Mouse (Mus musculus): ENCODE measurements around the gene Bag2.
"Not testable (repeated sequence)": the region's sequence is repeated elsewhere in the genome, so short reads cannot be mapped to it uniquely, and the experiment has no call there.

The Bag2 gene

DNA sequence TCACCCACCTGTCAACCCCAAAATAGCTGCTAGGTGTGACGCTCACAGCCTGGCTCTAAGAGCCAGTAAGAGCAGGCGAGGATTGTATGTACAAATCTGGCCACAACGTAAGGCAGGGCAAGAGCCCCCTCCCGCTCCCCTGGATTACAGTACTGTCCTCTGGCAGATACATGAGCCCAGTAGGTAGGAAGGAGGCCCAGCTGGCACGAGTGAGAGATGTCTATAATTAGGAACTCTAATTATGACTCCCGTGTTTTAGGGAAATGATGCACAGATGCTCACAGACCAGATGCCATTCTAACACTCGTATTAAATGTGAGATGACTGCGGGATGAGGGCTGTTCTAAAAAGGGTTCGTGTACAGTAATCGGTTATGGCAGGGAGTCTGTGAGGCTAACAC, 6.3 kb downstream of the Bag2 start:
- DNase-seq (ENCODE audit: low spot score in 2 of 2), result no peak

DNA sequence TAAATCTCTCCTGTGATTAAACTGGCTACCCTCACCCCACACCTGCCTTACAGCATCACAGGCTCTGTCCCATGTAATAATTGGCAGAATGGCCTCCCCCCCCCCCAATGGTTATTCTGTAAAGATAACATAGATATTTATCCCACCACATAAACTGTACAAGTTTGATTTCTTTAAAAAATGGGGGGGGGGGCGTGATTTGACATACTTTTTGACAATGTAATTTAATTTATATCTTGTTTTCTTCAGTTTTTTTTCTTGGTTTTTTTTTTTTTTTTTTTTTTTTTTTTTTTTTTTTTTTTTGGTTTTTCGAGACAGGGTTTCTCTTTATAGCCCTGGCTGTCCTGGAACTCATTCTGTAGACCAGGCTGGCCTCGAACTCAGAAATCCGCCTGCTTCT, 7.9 kb downstream of the Bag2 start:
- DNase-seq (ENCODE audit: low spot score in 2 of 2), result not testable (repeated sequence)

DNA sequence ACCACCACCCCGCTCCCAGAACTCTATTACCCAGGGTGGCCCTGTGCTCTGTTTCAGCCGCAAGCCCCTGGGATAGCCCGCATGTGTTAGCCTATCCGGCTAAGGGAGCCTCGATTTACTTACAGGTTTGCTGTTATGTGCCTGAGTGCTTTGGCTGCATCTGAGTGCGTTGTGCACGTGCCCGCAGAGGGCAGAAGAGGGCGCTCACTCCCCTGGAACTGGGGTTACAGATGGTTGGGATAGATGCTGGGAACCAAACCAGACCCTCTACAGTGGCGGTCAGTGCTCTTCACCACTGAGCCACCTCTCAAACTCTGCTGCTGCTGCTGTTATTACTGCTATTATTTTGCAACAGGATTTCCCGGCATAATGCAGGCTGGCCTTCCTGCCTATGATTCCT, 8.5 kb downstream of the Bag2 start:
- DNase-seq (ENCODE audit: low spot score in 2 of 2), result no peak

GRCm38 (mm10) chr1:33745901-33746300, 11.7 kb downstream of the Bag2 start:
- DNase-seq (ENCODE audit: low spot score in 2 of 2), result no peak

DNA sequence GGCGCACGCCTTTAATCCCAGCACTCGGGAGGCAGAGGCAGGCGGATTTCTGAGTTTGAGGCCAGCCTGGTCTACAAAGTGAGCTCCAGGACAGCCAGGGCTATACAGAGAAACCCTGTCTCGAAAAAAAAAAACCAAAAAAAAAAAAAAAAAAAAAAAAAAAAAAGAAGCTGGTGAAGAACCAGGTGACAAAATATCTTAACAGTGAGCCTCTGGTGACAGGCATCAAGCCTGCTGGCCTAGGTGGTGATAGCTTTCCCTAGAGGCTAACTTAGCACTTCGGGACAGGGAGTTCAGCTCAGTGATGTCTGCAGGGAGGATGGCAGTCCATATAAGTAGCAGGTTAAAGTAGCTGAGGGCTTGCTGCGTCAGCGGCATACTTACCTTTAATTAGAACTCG, 12.8 kb downstream of the Bag2 start:
- not testable (repeated sequence) for DNase-seq (ENCODE audit: low spot score in 2 of 2)

GRCm38 (mm10) chr1:33742903-33743302, 14.7 kb downstream of the Bag2 start:
- no peak for DNase-seq (ENCODE audit: low spot score in 2 of 2)

DNA sequence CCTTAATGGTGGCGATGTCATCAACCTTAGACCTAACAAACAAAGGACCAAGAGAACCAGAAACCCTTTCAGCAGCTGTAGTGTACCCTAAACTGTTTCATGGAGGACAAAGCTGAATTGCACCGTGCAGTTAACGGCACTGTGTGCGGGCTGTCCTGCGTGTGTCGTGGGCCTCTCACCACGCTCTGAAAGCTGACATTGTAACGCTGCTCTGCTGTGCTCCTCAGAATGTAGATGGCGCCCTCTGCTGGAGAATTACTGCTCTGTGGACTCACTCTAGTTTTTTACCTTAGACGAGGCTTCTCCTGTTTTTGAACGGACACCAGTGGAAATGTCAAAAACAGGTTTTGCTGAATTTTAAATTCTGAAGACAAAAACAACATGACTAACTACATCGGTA, 18.3 kb downstream of the Bag2 start:
- peak; percentile 45 to 76 for DNase-seq (ENCODE audit: low spot score in 2 of 2)

GRCm38 (mm10) chr1:33738681-33739278, 18.8 kb downstream of the Bag2 start:
- DNase-seq (ENCODE audit: low spot score in 2 of 2), result no peak

GRCm38 (mm10) chr1:33738281-33738680, 19.3 kb downstream of the Bag2 start:
- DNase-seq (ENCODE audit: low spot score in 2 of 2), result no peak

DNA sequence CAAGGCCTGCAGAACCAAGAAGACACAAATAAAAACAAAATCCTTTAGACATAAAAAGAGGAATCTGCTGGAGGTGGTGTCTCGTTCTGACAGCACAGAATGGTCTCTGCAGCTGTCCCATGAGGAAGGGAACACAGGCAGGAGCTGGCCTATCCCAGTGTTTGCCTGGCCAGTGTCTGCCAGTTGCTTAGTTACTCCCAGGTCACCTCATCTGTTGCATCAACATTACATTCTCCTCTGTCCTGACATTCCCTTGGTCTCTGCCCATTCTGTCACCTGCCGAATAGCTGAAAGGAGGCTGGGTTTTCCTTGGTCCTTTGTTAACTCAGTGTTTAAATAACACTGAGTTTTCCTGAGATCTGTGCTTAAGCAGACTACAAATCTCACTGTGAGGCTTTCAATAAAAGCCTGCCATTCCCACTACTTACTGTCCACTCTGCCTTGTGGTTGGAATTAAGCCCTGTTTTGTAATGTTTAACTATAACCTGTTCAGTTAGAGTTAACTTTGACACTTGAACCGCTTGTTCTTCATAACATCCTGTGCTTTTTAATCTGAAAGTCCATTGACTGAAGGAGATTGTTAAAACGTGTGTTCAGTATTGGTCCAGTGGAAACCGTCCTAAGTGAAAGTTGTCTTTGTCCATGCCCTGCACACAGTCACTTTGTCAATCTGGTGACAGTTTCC, 23.5 kb downstream of the Bag2 start:
- DNase-seq (ENCODE audit: low spot score in 2 of 2), result no peak

GRCm38 (mm10) chr1:33733044-33733443, 24.6 kb downstream of the Bag2 start:
- no peak for DNase-seq (ENCODE audit: low spot score in 2 of 2)

DNA sequence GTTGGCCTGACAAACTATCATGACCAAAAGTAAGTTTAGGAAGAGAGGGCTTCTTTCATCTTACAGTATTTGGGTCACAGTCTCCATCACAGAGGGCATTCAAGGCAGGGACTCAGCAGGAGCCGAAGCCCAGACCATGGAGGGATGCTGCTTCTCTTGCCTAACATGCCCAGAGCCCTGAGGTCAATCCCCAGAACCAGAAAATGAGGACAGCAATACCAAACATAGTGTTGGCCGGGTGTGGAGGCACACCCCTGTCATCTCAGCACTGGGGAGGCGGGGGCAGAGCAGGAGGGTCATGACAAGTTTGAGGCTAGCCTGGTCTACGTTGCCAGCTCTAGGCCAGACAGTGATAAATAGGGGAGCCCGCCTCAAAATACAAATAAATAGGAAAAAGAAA, 32.5 kb downstream of the Bag2 start:
- DNase-seq (ENCODE audit: low spot score in 2 of 2), result no peak

GRCm38 (mm10) chr1:33724516-33724915, 33.1 kb downstream of the Bag2 start:
- DNase-seq (ENCODE audit: low spot score in 2 of 2), result no peak

DNA sequence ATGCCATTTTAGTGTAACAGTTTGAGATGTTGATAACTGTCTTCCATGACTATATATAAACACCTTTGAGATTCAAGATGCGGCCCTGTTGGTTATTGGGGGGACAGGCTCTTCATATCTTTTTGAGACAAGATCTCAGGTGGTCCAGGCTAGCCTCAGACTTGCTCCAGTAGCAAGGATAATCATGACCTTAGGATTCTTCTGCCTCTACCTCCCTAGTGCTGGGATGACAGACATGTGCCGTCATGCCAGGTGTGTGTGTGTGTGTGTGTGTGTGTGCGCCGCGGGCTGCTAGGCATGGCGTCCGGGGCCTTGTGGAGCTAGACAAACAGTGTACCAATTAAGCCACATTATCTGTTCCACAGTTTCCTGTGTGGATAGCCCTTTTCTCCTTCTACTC, 36.6 kb downstream of the Bag2 start:
- no peak for DNase-seq (ENCODE audit: low spot score in 2 of 2)

- no peak for DNase-seq (ENCODE audit: low spot score in 2 of 2)
Measured at GRCm38 (mm10) chr1:33720231-33720630, 37.4 kb downstream of the Bag2 start.

GRCm38 (mm10) chr1:33719733-33720225, 37.8 kb downstream of the Bag2 start, which contains the start of gene Rab23:
Gene Rab23, plus strand, starts transcription at chr1:33719887.
- peak; percentile 49 to 59 for DNase-seq (ENCODE audit: low spot score in 2 of 2)

- DNase-seq (ENCODE audit: low spot score in 2 of 2), result no peak
Measured at GRCm38 (mm10) chr1:33717636-33718035, 40.0 kb downstream of the Bag2 start.

- DNase-seq (ENCODE audit: low spot score in 2 of 2), result no peak
Measured at GRCm38 (mm10) chr1:33714796-33715195, 42.8 kb downstream of the Bag2 start.

DNA sequence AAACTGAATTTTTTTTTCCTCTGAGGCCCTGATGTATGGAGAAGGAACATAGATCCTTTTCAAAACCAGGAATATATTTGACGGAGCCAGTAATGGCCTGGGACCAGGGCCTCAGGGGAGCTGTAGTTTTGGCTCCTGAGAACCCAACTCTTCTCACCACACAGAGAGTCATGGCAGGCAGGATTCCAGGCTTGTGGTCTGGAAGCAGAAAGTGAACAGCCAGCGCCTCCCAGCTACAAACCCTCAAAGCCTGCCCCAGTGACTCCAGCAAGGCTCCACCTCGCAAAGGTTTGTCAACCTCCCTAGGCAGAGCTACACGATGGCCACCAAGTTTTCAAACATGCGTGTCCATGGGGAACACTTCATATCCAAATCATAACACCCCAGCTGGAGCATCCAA, 45.6 kb downstream of the Bag2 start:
- DNase-seq (ENCODE audit: low spot score in 2 of 2), result no peak

- DNase-seq (ENCODE audit: low spot score in 2 of 2), result no peak
Measured at GRCm38 (mm10) chr1:33709615-33710014, 48.0 kb downstream of the Bag2 start.

DNA sequence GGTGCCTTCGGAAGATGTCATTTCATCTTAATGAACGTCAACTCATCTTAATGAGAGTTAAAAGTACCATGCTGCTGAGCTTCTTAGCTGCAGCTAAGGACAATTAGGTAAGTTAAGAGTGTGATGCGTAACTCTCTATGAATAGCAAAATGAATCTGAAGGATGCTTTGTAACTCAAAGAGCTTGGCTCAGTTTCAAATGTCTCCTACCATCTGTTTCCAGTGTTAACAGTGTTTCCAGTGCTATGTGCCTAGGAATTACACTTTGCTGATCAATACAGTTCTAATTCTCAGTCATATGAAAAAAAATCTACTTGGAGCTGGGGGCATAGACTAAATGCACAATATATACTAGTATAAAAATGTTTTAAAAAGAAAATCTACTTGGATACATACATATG, 56.4 kb downstream of the Bag2 start:
- DNase-seq (ENCODE audit: low spot score in 2 of 2), result no peak

GRCm38 (mm10) chr1:33696016-33696415, 61.6 kb downstream of the Bag2 start:
- DNase-seq (ENCODE audit: low spot score in 2 of 2), result no peak

All from spleen, postnatal 14 days (tissue).